Mouse (Mus musculus) bone marrow, adult 2 months (tissue): ENCODE data around the gene Abcc10. TPM values are rescaled to one million over a fixed set of nuclear protein-coding genes. Genes with fewer than 3 reads are reported as not detected.
A peak's percentile ranks its signal among the peaks of the same experiment; 100 is the strongest.

Source experiments
- H3K27ac ChIP-seq: fragments of 200-500 bp; 2 replicates; pipeline ENCODE4 v1.5.1; 2012; ENCODE audit warnings: low read depth, mild to moderate bottlenecking, control low read depth, inconsistent platforms, low read length; ENCODE audit not compliant: control insufficient read depth, poor library complexity, insufficient read depth
- H3K4me1 ChIP-seq: fragments of 200-500 bp; 2 replicates; pipeline ENCODE4 v1.6.1; 2011; ENCODE audit warnings: low read length; ENCODE audit not compliant: control insufficient read depth, insufficient read depth
- H3K4me3 ChIP-seq: fragments of 200-500 bp; replicated peaks from 2 replicates; pipeline ENCODE3; 2011; ENCODE audit warnings: mild to moderate bottlenecking, low read depth, low read length, control low read depth; ENCODE audit not compliant: control insufficient read depth
- CTCF ChIP-seq: fragments of 200-500 bp; IDR thresholded peaks from 2 replicates; pipeline ENCODE4 v1.5.1; 2011; ENCODE audit warnings: low read length, control low read depth; ENCODE audit not compliant: control insufficient read depth, insufficient read depth
- POLR2A ChIP-seq: fragments of 200-500 bp; IDR thresholded peaks from 2 replicates; pipeline ENCODE4 v1.6.1; 2011; ENCODE audit warnings: low read depth, mild to moderate bottlenecking, control low read depth, low read length, borderline replicate concordance; ENCODE audit not compliant: control insufficient read depth
- WGBS: fragments of 180-500 bp; shearing (Covaris S2); methylation state at CpG from one replicate; pipeline ENCODE4 v1.1.7; 2018; 5-methylcytosine and 5-hydroxymethylcytosine counted together
- polyA plus RNA-seq: library from polyadenylated mRNA; stranded (reverse); fragments of >200 nt; gene quantifications from 2 replicates; pipeline ENCODE4 v1.2.4, GENCODE M21; 2011; ENCODE audit warnings: low replicate concordance; ENCODE audit not compliant: missing spikeins, insufficient read depth, insufficient read length

Gene Abcc10
- polyA plus RNA-seq, 1 experiment = 9.0 TPM

- WGBS = 83% methylated on average over 6 of the region's 6 CpGs
- Histone ChIP-seq H3K4me3 (no peak overlapping the region), H3K4me1 (no peaks in the 10 kb centered on the region), H3K27ac (no peak overlapping the region)
- TF ChIP-seq POLR2A (no peak), CTCF (no peak)
Measured at GRCm38 (mm10) chr17:46320492-46320891, 7.7 kb downstream of the Abcc10 start.

- WGBS = 72% methylated on average over 10 of the region's 10 CpGs
- H3K4me1 ChIP-seq = no peaks in the 10 kb centered on the region
- no peak overlapping the region for H3K4me3 ChIP-seq
- no peak overlapping the region for H3K27ac ChIP-seq
- no peak for TF ChIP-seq POLR2A
- TF ChIP-seq CTCF = no peak
Measured at GRCm38 (mm10) chr17:46315813-46316212, 12.3 kb downstream of the Abcc10 start.

GRCm38 (mm10) chr17:46313135-46313715 lies 14.9 kb downstream of the Abcc10 start:
- TF ChIP-seq CTCF (no peak), POLR2A (no peak)
- H3K27ac ChIP-seq = no peak overlapping the region
- WGBS = 87% methylated on average over 9 of the region's 9 CpGs
- H3K4me3 ChIP-seq = no peak overlapping the region
- no peaks in the 10 kb centered on the region for H3K4me1 ChIP-seq

GRCm38 (mm10) chr17:46310515-46310914 lies 17.6 kb downstream of the Abcc10 start:
- TF ChIP-seq CTCF (no peak), POLR2A (no peak)
- H3K4me1 ChIP-seq = no peaks in the 10 kb centered on the region
- WGBS = 80% methylated on average over 10 of the region's 10 CpGs

GRCm38 (mm10) chr17:46309835-46310234 lies 18.3 kb downstream of the Abcc10 start:
- Histone ChIP-seq H3K4me3 (no peak overlapping the region), H3K4me1 (no peaks in the 10 kb centered on the region), H3K27ac (no peak overlapping the region)
- TF ChIP-seq CTCF = no peak
- TF ChIP-seq POLR2A = no peak
- WGBS = 81% methylated on average over 12 of the region's 12 CpGs

More at GRCm38 (mm10) chr17:46310515-46310914, 17.6 kb downstream of the Abcc10 start:
- no peak overlapping the region for H3K27ac ChIP-seq
- no peak overlapping the region for H3K4me3 ChIP-seq

- no peaks in the 10 kb centered on the region for H3K4me1 ChIP-seq
- no peak overlapping the region for H3K4me3 ChIP-seq
- 91% methylated on average over 15 of the region's 15 CpGs for WGBS
- no peak overlapping the region for H3K27ac ChIP-seq
- TF ChIP-seq POLR2A (no peak), CTCF (no peak)
Measured at GRCm38 (mm10) chr17:46306956-46307355, 21.2 kb downstream of the Abcc10 start.

GRCm38 (mm10) chr17:46304184-46304583 lies 24.0 kb downstream of the Abcc10 start:
- no peak overlapping the region for H3K4me3 ChIP-seq
- H3K27ac ChIP-seq = no peak overlapping the region
- TF ChIP-seq CTCF = no peak
- TF ChIP-seq POLR2A = no peak
- H3K4me1 ChIP-seq = peaks cover 2% of the 10 kb centered on the region; the same call in 1 of the 2 replicates
- 86% methylated on average over 9 of the region's 9 CpGs for WGBS

GRCm38 (mm10) chr17:46301892-46302291 lies 26.3 kb downstream of the Abcc10 start:
- Histone ChIP-seq H3K4me3 (no peak overlapping the region), H3K4me1 (peaks cover 4% of the 10 kb centered on the region), H3K27ac (0 out of 2 replicates have a peak overlapping the region, but pooled peaks have one; percentile 9)
- WGBS = 56% methylated on average over 12 of the region's 12 CpGs
- TF ChIP-seq CTCF = no peak
- no peak for TF ChIP-seq POLR2A

GRCm38 (mm10) chr17:46298220-46298913 lies 29.8 kb downstream of the Abcc10 start:
- peaks cover 4% of the 10 kb centered on the region for H3K4me1 ChIP-seq
- 2% methylated on average over 48 of the region's 48 CpGs for WGBS
- H3K4me3 ChIP-seq = no peak overlapping the region
- TF ChIP-seq CTCF (peak; percentile 71), POLR2A (no peak)
- H3K27ac ChIP-seq = no peak overlapping the region
